Mouse (Mus musculus): Measurements from ENCODE around the gene Ctnnd2.

DNA sequence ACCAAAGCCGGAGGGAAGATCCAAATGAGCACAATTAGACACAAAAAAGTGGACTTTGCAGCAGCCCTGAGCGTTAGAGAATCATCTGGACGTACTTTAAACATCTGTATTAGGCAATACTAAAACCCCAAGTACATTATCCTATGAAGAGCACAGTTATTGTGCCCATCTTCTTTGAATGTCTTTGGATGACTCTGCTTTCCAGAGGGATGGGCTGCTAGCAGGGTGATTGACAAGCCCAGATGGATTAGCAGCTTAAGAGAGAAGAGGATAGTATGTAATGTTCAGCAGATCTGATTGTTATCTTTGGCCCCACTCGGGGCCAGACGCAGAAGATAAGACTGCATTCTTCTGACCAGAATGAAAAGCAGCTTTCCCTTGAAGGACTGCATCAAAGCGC is 214.9 kb downstream of the Ctnnd2 start:
- TF ChIP-seq CTCF (IDR thresholded peaks at IDR 0.05) (no peak), POLR2A (IDR thresholded peaks at IDR 0.05; ENCODE audit: insufficient read depth, low read depth, low read length) (no peak), EP300 (IDR thresholded peaks at IDR 0.05; ENCODE audit: insufficient read depth, low read depth, low read length) (no peak)
